Comparison of ENCODE assay signal across 39 mouse cellular contexts in genomic region chr13:22317366-22317765, GRCm38 (mm10). TPM values are rescaled to one million over a fixed set of nuclear protein-coding genes. Genes with fewer than 3 reads are reported as not detected.
"Had no signal": no experiment of that assay in that cellular context is flagged by ENCODE, and none has a peak within 500 bp of the region (broad histone marks: within the 10 kb centered on the region; RNA-seq: fewer than 3 reads in every experiment).

No protein-coding gene starts in this region.

- H3K9ac ChIP-seq: embryonic facial prominence, embryonic 12.5 days; embryonic facial prominence, embryonic 13.5 days; embryonic facial prominence, embryonic 15.5 days; forebrain, embryonic 12.5 days; forebrain, embryonic 13.5 days; forebrain, embryonic 15.5 days; forebrain, postnatal 0 days had no signal

- H3K4me1 ChIP-seq: embryonic facial prominence, embryonic 10.5 days; embryonic facial prominence, embryonic 12.5 days; embryonic facial prominence, embryonic 13.5 days; embryonic facial prominence, embryonic 15.5 days; forebrain, embryonic 10.5 days; forebrain, embryonic 12.5 days; forebrain, embryonic 13.5 days; forebrain, embryonic 15.5 days had no signal

- H3K9me3 ChIP-seq: embryonic facial prominence, embryonic 10.5 days; embryonic facial prominence, embryonic 12.5 days; embryonic facial prominence, embryonic 13.5 days; embryonic facial prominence, embryonic 15.5 days; forebrain, embryonic 10.5 days; forebrain, embryonic 12.5 days; forebrain, embryonic 13.5 days; forebrain, embryonic 15.5 days had no signal

- H3K4me3 ChIP-seq: embryonic facial prominence, embryonic 10.5 days; embryonic facial prominence, embryonic 12.5 days; embryonic facial prominence, embryonic 13.5 days; embryonic facial prominence, embryonic 15.5 days; erythroblast, embryonic 14.5 days; forebrain, embryonic 10.5 days; forebrain, embryonic 12.5 days; forebrain, embryonic 13.5 days; forebrain, embryonic 15.5 days; gastrocnemius, adult 2 months; heart, adult 2 months had no signal

- H3K27ac ChIP-seq: embryonic facial prominence, embryonic 10.5 days; embryonic facial prominence, embryonic 12.5 days; embryonic facial prominence, embryonic 13.5 days; embryonic facial prominence, embryonic 15.5 days; forebrain, embryonic 10.5 days; forebrain, embryonic 12.5 days; forebrain, embryonic 13.5 days; forebrain, embryonic 15.5 days; gastrocnemius, adult 2 months; heart, adult 2 months had no signal

- H3K4me2 ChIP-seq: embryonic facial prominence, embryonic 12.5 days; embryonic facial prominence, embryonic 13.5 days; embryonic facial prominence, embryonic 15.5 days; forebrain, embryonic 12.5 days; forebrain, embryonic 13.5 days; forebrain, embryonic 15.5 days had no signal

- ATAC-seq: forebrain, embryonic 13.5 days; forebrain, embryonic 14.5 days; forebrain, embryonic 15.5 days; forebrain, embryonic 16.5 days; forebrain, postnatal 0 days had no signal

- H3K36me3 ChIP-seq: embryonic facial prominence, embryonic 10.5 days; embryonic facial prominence, embryonic 12.5 days; embryonic facial prominence, embryonic 13.5 days; embryonic facial prominence, embryonic 15.5 days; forebrain, embryonic 10.5 days; forebrain, embryonic 12.5 days; forebrain, embryonic 15.5 days had no signal

- H3K27me3 ChIP-seq: embryonic facial prominence, embryonic 12.5 days; embryonic facial prominence, embryonic 13.5 days; embryonic facial prominence, embryonic 15.5 days; forebrain, embryonic 12.5 days; forebrain, embryonic 13.5 days; forebrain, embryonic 15.5 days had no signal

- DNase-seq: cerebellum, adult 8-10 months; cerebellum, adult 9-10 months; cerebellum, adult 9-11 months; cerebellum, postnatal 10 days; cerebellum, postnatal 14 days; cerebellum, postnatal 25 days; cerebellum, postnatal 36 days; embryo, embryonic 11 days; forebrain, postnatal 0 days; gastrocnemius, adult 2 months; gastrocnemius, postnatal 10 days; gastrocnemius, postnatal 14 days; gastrocnemius, postnatal 25 days; gastrocnemius, postnatal 36 days; heart, adult 11 months; heart, adult 18-20 months; heart, adult 2 months had no signal

RNA-seq across cellular contexts. Expression of gene Vmn1r197, which starts 7.0 kb away (rescaled TPM):
- total RNA-seq: common myeloid progenitor, adult 5-6 weeks; forebrain, postnatal 0 days; gastrocnemius, adult 18-20 months; gastrocnemius, adult 2 months; gastrocnemius, adult 8-10 months; gastrocnemius, postnatal 10 days; gastrocnemius, postnatal 14 days; gastrocnemius, postnatal 25 days; gastrocnemius, postnatal 36 days; gastrocnemius, postnatal 4 days; granulocyte monocyte progenitor cell, adult 5-6 weeks; heart, adult 18-20 months; heart, adult 2 months; heart, adult 8-10 months had no signal
- polyA plus RNA-seq: cortical plate, adult 2 months; embryonic facial prominence, embryonic 10.5 days; embryonic facial prominence, embryonic 11.5 days; embryonic facial prominence, embryonic 12.5 days; embryonic facial prominence, embryonic 13.5 days; embryonic facial prominence, embryonic 15.5 days; erythroblast, embryonic 14.5 days; forebrain, embryonic 10.5 days; forebrain, embryonic 11.5 days; forebrain, embryonic 12.5 days; forebrain, embryonic 13.5 days; forebrain, embryonic 14.5 days; forebrain, embryonic 15.5 days; forebrain, embryonic 16.5 days; forebrain, postnatal 0 days; frontal cortex, adult 2 months; heart, adult 2 months had no signal

RNA-seq across cellular contexts. Expression of gene Vmn1r196, which starts 27.6 kb away (rescaled TPM):
- total RNA-seq: common myeloid progenitor, adult 5-6 weeks; forebrain, postnatal 0 days; gastrocnemius, adult 18-20 months; gastrocnemius, adult 2 months; gastrocnemius, adult 8-10 months; gastrocnemius, postnatal 10 days; gastrocnemius, postnatal 14 days; gastrocnemius, postnatal 25 days; gastrocnemius, postnatal 36 days; gastrocnemius, postnatal 4 days; granulocyte monocyte progenitor cell, adult 5-6 weeks; heart, adult 18-20 months; heart, adult 2 months; heart, adult 8-10 months had no signal
- polyA plus RNA-seq: cortical plate, adult 2 months; embryonic facial prominence, embryonic 10.5 days; embryonic facial prominence, embryonic 11.5 days; embryonic facial prominence, embryonic 12.5 days; embryonic facial prominence, embryonic 13.5 days; embryonic facial prominence, embryonic 14.5 days; erythroblast, embryonic 14.5 days; forebrain, embryonic 10.5 days; forebrain, embryonic 11.5 days; forebrain, embryonic 12.5 days; forebrain, embryonic 13.5 days; forebrain, embryonic 14.5 days; forebrain, embryonic 15.5 days; forebrain, embryonic 16.5 days; forebrain, postnatal 0 days; frontal cortex, adult 2 months; heart, adult 2 months had no signal

RNA-seq across cellular contexts. Expression of gene Vmn1r198, which starts 32.8 kb away (rescaled TPM):
- total RNA-seq: common myeloid progenitor, adult 5-6 weeks; forebrain, postnatal 0 days; gastrocnemius, adult 18-20 months; gastrocnemius, adult 2 months; gastrocnemius, adult 8-10 months; gastrocnemius, postnatal 10 days; gastrocnemius, postnatal 14 days; gastrocnemius, postnatal 25 days; gastrocnemius, postnatal 36 days; gastrocnemius, postnatal 4 days; granulocyte monocyte progenitor cell, adult 5-6 weeks; heart, adult 18-20 months; heart, adult 2 months; heart, adult 8-10 months had no signal
- polyA plus RNA-seq: cortical plate, adult 2 months; embryonic facial prominence, embryonic 10.5 days; embryonic facial prominence, embryonic 11.5 days; embryonic facial prominence, embryonic 12.5 days; embryonic facial prominence, embryonic 13.5 days; embryonic facial prominence, embryonic 14.5 days; embryonic facial prominence, embryonic 15.5 days; erythroblast, embryonic 14.5 days; forebrain, embryonic 10.5 days; forebrain, embryonic 11.5 days; forebrain, embryonic 12.5 days; forebrain, embryonic 13.5 days; forebrain, embryonic 14.5 days; forebrain, embryonic 15.5 days; forebrain, embryonic 16.5 days; forebrain, postnatal 0 days; frontal cortex, adult 2 months; heart, adult 2 months had no signal

RNA-seq across cellular contexts. Expression of gene Vmn1r195, which starts 47.0 kb away (rescaled TPM):
- total RNA-seq: common myeloid progenitor, adult 5-6 weeks; forebrain, postnatal 0 days; gastrocnemius, adult 18-20 months; gastrocnemius, adult 2 months; gastrocnemius, adult 8-10 months; gastrocnemius, postnatal 10 days; gastrocnemius, postnatal 14 days; gastrocnemius, postnatal 25 days; gastrocnemius, postnatal 36 days; gastrocnemius, postnatal 4 days; granulocyte monocyte progenitor cell, adult 5-6 weeks; heart, adult 18-20 months; heart, adult 2 months; heart, adult 8-10 months had no signal
- polyA plus RNA-seq: cortical plate, adult 2 months; embryonic facial prominence, embryonic 10.5 days; embryonic facial prominence, embryonic 11.5 days; embryonic facial prominence, embryonic 12.5 days; embryonic facial prominence, embryonic 13.5 days; embryonic facial prominence, embryonic 14.5 days; embryonic facial prominence, embryonic 15.5 days; erythroblast, embryonic 14.5 days; forebrain, embryonic 10.5 days; forebrain, embryonic 11.5 days; forebrain, embryonic 12.5 days; forebrain, embryonic 13.5 days; forebrain, embryonic 14.5 days; forebrain, embryonic 15.5 days; forebrain, embryonic 16.5 days; forebrain, postnatal 0 days; frontal cortex, adult 2 months; heart, adult 2 months had no signal
